Mouse (Mus musculus) lung, postnatal 4 days (tissue): ENCODE measurements at regions not wholly inside any gene's neighbourhood (a gene's known extent, or its start where the extent isn't known, plus 50 kb on each side); places are given as distances from the start of the nearest gene placed in this dataset.

Experiments
- DNase-seq, 2 experiments: peaks; one replicate each; pipeline ENCODE4 v3.0.0; 2021

DNA sequence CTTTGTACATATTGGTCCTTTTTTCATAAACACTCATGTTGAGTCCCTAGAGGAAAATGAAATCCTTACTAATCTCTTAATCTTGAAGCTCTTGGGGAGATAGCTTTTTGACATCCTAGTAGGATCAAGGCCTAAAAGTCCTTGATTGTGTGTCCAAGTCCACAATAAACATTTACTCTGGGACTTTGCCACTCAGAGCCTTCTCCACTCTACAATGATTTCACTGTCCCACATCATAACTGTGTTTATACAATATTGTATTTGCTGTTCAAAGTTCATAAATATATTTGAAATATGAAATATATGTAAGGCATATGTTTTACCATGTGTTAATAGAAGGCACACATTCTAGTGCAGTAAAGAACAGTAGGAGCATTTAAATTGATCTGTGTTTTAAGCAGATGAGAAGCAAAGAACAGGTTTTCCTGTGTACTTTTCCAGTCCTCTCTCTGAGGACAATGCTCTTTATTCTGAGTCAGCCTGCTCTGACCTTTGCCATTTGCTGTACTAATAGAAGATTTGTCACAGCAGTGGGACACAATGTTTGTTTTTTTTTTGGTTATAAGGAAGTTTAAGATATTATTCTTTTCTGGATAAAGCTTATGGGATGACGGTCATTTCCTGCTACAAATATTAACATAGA lies 130.7 kb upstream of the Gprin3 start:
- DNase-seq: no peak

DNA sequence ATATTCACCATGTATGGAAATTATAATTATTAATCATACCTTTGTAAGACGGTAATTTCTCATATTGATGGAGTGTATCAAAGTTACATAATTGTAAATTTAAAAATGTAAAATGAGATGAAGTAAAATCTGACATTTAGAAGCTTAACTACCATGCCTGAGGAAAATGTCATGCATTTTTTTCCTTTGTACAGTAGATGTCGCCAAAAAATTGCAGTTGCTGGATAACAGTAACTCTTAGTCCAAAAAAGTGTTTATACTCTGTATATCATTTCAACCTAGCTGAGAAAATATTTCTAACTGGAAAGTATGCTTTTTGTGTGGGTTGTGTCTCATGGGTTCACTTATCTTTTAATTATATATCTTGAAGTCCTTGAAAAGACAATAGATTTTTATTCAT lies 110.9 kb upstream of the Gprin3 start:
- no peak for DNase-seq

DNA sequence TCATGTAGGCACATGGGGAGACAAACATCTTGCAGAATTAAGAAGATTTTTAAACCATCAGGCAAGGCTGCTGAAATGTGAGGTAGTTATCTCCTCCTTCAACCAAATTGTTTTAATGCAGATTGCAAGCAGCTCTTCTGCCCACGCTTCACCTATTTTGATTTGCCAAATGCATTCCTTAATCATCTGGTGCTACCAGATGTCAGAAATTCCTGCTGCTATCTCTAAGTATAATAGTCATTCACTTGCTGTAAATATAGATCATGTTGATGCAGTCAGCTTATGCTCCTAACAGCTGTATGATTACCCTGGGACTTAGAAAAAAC lies 98.8 kb upstream of the Gprin3 start:
- no peak for DNase-seq

DNA sequence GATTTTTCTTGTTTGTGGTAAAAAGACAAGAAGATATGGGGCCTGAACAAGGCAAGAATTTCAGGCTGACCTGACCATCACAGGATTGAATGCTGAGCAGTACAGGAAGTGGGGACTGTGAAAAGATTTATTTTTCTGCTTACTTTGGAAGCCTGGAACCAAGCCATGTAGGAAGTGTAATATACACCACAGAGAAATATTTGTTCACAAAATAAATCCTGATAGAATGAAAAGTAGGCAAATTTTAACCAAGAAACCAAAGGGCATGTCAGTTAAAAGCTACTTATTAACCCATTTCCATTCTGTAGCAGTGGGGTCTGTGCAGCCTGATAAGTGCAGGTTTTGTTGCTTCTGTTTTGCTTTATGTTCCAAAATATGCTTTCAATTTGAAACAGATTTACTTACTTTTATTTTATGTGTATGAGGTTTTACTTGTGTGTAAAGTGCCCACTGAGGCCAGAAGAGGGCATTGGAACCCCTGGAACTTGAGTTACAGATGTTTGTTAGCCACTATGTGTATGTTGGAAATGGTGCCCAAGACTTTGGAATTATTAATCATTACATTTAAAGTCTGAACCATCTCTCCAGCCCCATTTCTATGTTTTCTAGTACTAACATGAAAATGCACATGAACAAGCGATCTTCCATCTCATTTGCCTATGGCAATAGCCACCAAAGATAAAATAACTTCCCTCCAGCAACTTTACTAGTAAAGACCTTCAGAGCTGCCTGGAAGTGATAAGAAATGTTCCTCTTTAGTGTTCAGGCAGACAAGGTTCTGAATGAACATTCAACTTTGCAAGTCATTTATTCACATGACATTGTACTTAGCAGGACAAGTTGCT lies 98.2 kb upstream of the Gprin3 start:
- no peak for DNase-seq

DNA sequence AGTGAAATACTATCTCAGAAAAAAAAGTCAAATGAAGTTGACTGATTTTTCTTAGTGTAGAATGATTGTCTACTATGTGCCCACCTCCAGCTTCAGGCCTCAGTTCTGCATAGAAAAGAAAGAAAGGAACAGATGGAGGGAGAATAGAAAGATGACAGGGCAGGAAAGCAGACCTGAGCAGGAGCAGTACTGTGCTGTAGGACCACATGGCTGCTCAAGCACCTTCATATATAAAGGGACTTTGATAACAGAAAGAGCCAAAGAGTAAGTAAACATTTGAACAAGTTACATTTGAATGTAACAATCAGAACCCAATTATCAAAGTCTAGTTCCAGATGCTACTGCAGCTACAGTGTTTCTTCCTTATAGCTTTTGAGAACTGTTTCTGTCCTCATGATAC lies 96.9 kb upstream of the Gprin3 start:
- DNase-seq: no peak

DNA sequence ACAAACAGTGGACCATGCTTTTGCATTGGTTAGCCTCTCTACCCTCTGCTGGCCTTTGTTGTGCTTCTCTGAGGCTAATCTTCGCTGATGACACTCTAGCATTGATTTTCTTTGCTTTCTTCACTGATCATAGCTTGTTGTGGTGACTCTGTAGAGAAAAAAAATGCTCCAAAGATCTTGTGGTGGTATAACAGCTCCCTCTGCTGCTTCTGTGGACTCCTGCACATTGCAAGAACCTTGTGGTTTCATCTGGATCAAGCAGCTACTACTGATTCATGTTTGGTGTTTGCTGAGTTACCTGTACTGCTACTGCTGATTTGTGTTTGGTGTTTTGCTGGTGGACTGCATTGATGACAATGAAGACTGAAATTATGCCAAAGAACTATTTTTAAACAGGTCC lies 74.7 kb upstream of the Gprin3 start:
- no peak for DNase-seq

DNA sequence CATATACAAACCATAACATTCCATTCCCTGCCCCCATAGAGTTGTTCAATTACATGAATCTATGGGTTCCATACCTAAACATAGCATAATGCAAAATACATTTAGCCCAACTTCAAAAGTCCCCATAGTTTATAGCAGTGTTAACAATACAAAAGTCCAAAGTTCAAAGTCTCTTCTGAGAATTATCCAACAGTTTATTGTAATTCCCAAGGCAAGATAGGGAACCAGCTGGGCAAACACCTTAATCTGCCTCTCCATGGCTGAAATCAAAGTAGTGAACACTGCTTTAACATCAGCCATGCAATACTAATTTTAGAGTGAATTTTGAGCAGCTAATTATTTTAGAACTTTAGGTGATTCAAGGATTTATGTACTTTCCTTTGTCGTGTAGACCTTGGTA lies 72.7 kb upstream of the Gprin3 start:
- no peak for DNase-seq

DNA sequence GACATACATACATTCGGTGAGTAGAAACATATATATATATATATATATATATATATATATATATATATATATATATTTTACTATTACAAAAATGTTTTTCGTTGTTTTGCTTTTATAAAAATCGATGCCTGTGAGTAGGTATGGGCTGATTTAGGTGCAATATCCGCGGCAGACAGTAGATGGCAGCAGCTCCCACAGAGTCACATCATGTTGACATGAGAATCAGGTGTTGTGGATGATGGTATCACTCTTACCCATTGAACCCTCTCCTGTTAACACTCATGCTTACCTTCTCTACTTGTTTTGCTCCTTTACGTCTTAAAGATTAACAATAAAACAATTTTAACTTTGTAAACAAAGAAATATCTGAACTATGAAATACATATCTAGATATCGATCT lies 72.0 kb upstream of the Gprin3 start:
- peak in 1 of 2 experiments; percentile 26 for DNase-seq

DNA sequence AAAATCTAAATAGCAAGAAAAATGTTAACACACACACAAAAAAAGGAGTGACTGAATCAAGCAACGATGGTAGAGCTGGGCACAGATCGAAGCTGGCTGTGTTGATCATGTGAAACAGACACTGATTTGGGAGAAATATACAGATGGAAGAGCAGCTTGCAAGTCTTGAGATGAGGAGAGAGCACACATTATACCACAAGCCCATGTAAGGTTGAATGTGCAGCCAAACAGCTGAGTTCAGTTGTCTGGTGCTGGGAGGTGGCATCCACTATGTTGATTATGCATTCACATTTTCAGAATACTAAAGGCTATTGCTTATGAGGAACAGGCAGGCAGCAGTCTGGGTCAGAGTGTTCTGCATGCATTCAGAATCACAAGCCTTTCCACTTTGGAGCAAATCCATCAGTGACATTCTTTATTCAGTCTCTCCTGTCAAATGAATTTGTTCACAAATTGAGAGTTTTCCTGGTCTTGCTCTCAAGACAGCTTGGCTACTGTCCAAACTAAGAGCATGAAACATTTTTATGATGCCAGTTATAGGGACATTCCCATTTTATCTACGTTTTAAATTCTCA lies 63.0 kb upstream of the Gprin3 start:
- DNase-seq: no peak

DNA sequence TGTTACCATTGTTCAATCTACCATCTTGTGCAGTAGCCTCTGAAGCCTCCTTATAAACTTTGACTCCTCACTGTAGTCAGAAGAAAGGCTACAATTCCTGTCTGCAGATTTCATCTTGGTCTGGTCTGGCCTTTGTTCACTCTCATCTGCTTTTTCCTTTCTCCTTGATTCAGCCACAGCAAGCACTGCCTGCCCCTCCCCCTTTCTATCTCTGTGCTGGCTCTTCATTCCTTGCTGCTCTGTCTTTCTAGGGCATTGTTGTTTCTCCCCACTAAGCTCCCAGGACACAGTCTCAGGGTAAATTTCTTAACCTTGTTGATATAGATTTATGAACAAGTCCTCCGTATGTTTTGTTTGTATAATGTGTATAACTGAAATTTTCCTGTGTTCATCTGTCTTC lies 62.3 kb upstream of the Gprin3 start:
- no peak for DNase-seq

DNA sequence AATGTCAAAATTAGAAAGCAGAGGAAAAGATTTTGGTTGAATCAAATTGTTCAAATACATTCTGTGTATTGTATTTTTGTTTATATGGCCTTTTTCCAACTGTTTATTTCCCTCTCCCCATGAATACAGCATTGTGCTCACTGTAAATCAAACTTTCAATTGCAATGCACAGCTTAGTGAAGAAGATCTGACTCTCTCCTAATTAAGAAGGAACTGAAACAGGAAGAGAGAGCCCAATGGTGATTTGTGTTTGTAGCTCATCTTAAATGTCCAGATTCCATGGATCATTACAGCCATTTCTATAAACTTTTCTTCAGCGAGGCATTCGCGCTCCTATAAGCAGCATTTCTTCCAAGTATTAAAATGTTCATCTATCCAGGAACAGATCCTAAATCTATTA lies 57.9 kb upstream of the Gprin3 start:
- DNase-seq: no peak

DNA sequence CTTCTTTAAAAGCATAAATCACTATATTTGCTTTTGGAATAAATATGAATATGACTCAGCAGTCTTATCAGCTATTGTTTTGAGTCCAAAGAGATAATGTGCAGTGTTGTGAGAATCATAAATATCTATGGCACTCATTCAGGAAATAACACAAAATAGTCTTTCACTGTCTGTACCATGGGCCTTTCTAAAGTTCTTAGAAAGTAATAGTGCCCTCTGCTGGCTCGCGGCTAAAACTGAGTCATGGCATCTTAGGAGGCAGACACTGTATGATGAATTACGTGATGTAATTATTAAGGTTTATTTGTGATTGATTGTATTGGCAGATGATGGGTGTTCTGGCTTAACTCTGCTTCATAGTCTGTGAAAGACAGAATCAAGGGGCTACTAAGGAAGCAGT lies 57.5 kb upstream of the Gprin3 start:
- DNase-seq: peak in 1 of 2 experiments; percentile 32
